Mouse (Mus musculus) neural tube, embryonic 14.5 days (tissue): ENCODE results near the gene Zfp668. TPM values are rescaled to one million over a fixed set of nuclear protein-coding genes. Genes with fewer than 3 reads are reported as not detected.

Experiments
- ATAC-seq: fragments of 200-750 bp; cut with Nextera tagmentation; 2 replicates; pipeline ENCODE4 v1.8.0; 2017; ENCODE audit warnings: low read depth, mild to moderate bottlenecking, moderate TSS enrichment, moderate library complexity
- H3K27ac ChIP-seq: fragments of 300-500 bp; sonication (generic); 2 replicates; pipeline ENCODE4 v1.5.1; 2014; ENCODE audit warnings: low read depth, mild to moderate bottlenecking, control low read depth, low read length, moderate library complexity, mixed read lengths
- H3K27me3 ChIP-seq: fragments of 300-500 bp; sonication (generic); 2 replicates; pipeline ENCODE4 v1.6.1; 2014; ENCODE audit warnings: low read length; ENCODE audit not compliant: control insufficient read depth, insufficient read depth
- H3K36me3 ChIP-seq: fragments of 300-500 bp; sonication (generic); 2 replicates; pipeline ENCODE4 v1.6.1; 2014; ENCODE audit warnings: low read length, mixed read lengths; ENCODE audit not compliant: control insufficient read depth, insufficient read depth
- H3K4me1 ChIP-seq: fragments of 300-500 bp; sonication (generic); 2 replicates; pipeline ENCODE4 v1.6.1; 2014; ENCODE audit warnings: low read length; ENCODE audit not compliant: control insufficient read depth, insufficient read depth
- H3K4me2 ChIP-seq: fragments of 300-500 bp; sonication (generic); 2 replicates; pipeline ENCODE4 v1.6.1; 2014; ENCODE audit warnings: mild to moderate bottlenecking, low read depth, low read length, control low read depth
- H3K4me3 ChIP-seq: fragments of 300-500 bp; sonication (generic); 2 replicates; pipeline ENCODE4 v1.5.1; 2014; ENCODE audit warnings: low read depth, low read length, control low read depth, mixed read lengths
- H3K9ac ChIP-seq: fragments of 300-500 bp; sonication (generic); replicated peaks from 2 replicates; pipeline ENCODE4 v1.6.1; 2014; ENCODE audit warnings: low read depth, mild to moderate bottlenecking, control low read depth, low read length, mixed read lengths
- H3K9me3 ChIP-seq: fragments of 300-500 bp; sonication (generic); 2 replicates; pipeline ENCODE4 v1.6.1; 2016; ENCODE audit warnings: low read length; ENCODE audit not compliant: control insufficient read depth
- WGBS: fragments of 180-500 bp; shearing (Covaris S2); extraction: QIAGEN DNeasy Blood & Tissue Kit; methylation state at CpG from one replicate; pipeline ENCODE4 v1.1.7; 2014; 5-methylcytosine and 5-hydroxymethylcytosine counted together
- polyA plus RNA-seq: library from polyadenylated mRNA; unstranded; fragments of >200 nt; fragmentation: Nextera tagmentation; extraction: Ambion mirVana; gene quantifications from 2 replicates; pipeline ENCODE4 v1.2.1, GENCODE M21; 2014

Gene Zfp668
- polyA plus RNA-seq, 1 experiment from 2014 or later, result 29.7 TPM

DNA sequence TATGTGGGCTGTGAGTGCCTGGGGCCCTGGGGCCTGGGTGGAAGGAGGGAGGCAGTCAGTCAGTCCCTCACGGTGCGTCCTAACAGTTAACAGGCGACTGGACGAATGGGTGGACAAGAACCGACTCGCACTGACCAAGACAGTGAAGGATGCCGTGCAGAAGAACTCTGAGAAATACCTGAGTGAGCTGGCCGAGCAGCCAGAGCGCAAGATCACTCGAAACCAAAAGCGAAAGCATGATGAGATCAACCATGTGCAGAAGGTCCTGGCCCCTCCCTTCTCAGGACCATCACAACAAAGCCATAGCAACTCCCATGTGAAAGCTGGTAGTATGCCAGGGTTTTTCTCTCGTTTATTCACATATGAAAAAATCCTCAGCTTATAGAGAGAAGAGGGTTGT lies 38.7 kb upstream of the Zfp668 start:
- 92% methylated on average over 12 of the region's 12 CpGs for WGBS

DNA sequence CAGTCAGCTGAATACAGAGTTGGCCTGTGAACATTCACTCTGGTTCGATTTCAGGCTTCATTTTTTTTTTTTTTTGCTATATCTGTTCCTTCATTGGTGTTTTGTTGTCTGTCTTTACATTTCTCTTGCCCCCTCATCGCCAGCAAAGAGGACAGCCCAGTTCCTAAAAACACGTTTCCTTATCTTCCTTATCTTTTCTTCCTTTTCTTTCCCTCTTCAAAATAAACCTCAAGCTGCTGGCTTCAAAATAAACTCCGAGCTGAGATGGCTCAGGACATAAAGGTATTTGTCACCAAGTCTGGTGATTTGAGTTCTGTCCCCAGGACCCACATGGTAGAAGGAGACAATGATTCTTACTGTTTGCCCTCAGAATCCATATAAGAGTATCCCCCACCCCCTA lies 36.3 kb upstream of the Zfp668 start:
- Histone ChIP-seq H3K27ac (0 out of 2 replicates have a peak overlapping the region, but pooled peaks have one; percentile 70), H3K36me3 (peaks cover 20% of the 10 kb centered on the region), H3K4me2 (peak overlapping the region; percentile 59), H3K9ac (peak overlapping the region; percentile 61), H3K4me3 (peak overlapping the region; percentile 65), H3K27me3 (no peaks in the 10 kb centered on the region), H3K9me3 (no peaks in the 10 kb centered on the region), H3K4me1 (peaks cover 5% of the 10 kb centered on the region; the same call in 1 of the 2 replicates)
- ATAC-seq, result no peak
- 27% methylated on average over 4 of the region's 4 CpGs for WGBS

More for the DNA sequence above, 38.7 kb upstream of the Zfp668 start:
- Histone ChIP-seq H3K9me3 (no peaks in the 10 kb centered on the region), H3K27me3 (no peaks in the 10 kb centered on the region), H3K9ac (no peak overlapping the region), H3K36me3 (peaks cover 13% of the 10 kb centered on the region), H3K4me1 (peaks cover 5% of the 10 kb centered on the region; the same call in 1 of the 2 replicates), H3K27ac (no peak overlapping the region), H3K4me3 (no peak overlapping the region), H3K4me2 (no peak overlapping the region)
- ATAC-seq, result no peak

DNA sequence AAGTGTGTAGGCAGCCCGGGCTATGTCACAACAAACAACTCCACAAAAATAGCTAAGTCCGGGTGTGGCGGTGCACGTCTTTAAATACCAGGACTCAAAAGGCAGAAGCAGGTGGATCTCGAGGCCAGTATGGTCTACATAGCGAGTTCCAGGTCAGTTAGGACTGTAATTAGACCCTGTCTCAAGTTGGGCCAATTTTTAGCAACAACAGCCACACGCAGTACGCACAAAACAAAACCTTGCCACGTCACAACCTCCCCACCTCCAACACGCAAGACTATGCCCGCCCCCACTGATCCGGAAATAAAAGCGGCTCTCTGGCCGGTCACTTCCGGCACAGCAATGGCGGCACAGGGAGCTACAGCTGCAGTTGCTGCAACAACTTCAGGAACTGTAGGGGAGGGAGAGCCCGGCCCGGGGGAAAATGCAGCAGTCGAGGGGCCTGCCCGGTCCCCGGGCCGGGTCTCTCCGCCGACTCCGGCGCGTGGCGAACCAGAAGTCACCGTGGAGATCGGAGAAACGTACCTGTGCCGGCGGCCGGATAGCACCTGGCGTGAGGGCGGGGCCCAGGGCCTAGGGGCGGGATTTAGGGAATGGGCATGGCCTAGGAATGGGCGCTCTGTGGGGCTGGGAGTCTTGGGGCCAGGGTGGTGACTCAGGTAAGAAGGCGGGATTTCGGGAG lies 35.7 kb upstream of the Zfp668 start, which contains the start of gene Kat8:
Kat8 (plus strand) TSS at position 327 of the 682 bp plus-strand sequence.
- no peaks in the 10 kb centered on the region for H3K27me3 ChIP-seq
- peak within 1 kb of the TSS; percentile 59 for H3K4me2 ChIP-seq
- H3K36me3 ChIP-seq, result peaks cover 19% of the 10 kb centered on the region
- H3K27ac ChIP-seq, result peak within 1 kb of the TSS; percentile 70
- peak within 1 kb of the TSS; percentile 65 for H3K4me3 ChIP-seq
- H3K9ac ChIP-seq, result peak within 1 kb of the TSS; percentile 61
- ATAC-seq, result peak; percentile 96
- H3K9me3 ChIP-seq, result no peaks in the 10 kb centered on the region
- 1% methylated on average over 40 of the region's 40 CpGs for whole genome bisulfite sequencing
- H3K4me1 ChIP-seq, result peaks cover 5% of the 10 kb centered on the region; the same call in 1 of the 2 replicates

DNA sequence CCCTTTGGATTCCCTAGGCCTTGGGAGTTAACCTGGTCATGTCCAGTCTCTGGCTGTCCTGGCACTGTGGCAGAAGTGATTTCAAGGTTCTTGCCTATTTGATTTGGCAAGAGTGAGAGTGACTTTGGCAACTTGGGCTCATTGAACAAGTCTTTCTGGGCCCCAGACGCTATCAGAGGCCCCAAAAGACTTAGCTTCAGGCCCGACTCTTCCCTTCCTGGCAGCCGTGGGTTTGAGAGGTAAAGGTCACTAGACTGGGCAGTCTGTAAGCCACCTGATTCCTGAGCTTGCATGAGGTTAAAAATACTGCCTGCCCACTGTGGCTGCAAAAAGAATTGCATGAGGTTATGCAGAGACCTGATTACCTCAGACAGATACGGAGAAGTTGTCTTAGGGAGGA lies 32.0 kb upstream of the Zfp668 start:
- peaks cover 13% of the 10 kb centered on the region; the same call in 1 of the 2 replicates for H3K4me1 ChIP-seq
- H3K36me3 ChIP-seq, result peaks cover 19% of the 10 kb centered on the region
- no peak overlapping the region for H3K9ac ChIP-seq
- H3K9me3 ChIP-seq, result no peaks in the 10 kb centered on the region
- ATAC-seq, result no peak
- H3K4me2 ChIP-seq, result no peak overlapping the region
- WGBS, result 93% methylated on average over 4 of the region's 4 CpGs
- no peak overlapping the region for H3K27ac ChIP-seq
- H3K4me3 ChIP-seq, result no peak overlapping the region
- no peaks in the 10 kb centered on the region for H3K27me3 ChIP-seq

DNA sequence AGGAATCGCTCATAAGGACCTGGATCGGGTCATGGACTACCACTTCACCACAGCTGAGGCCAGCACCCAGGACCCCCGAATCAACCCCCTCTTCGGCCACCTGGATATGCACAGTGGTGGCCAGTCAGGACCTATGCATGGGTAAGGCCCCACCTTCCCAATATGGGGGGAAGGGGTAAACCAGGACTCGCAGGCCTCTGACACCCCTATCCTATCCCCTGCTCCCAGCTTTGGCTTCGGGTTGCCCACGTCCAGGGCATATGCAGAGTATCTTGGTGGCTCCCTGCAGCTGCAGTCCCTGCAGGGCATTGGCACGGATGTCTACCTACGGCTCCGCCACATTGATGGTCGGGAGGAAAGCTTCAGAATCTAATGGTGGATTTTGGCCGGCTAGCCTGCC lies 31.3 kb upstream of the Zfp668 start:
- Histone ChIP-seq H3K4me2 (no peak overlapping the region), H3K4me3 (no peak overlapping the region), H3K4me1 (peaks cover 10% of the 10 kb centered on the region; the same call in 1 of the 2 replicates), H3K36me3 (peaks cover 19% of the 10 kb centered on the region), H3K9me3 (no peaks in the 10 kb centered on the region), H3K27me3 (no peaks in the 10 kb centered on the region), H3K27ac (no peak overlapping the region), H3K9ac (no peak overlapping the region)
- ATAC-seq, result no peak
- 97% methylated on average over 12 of the region's 12 CpGs for WGBS

DNA sequence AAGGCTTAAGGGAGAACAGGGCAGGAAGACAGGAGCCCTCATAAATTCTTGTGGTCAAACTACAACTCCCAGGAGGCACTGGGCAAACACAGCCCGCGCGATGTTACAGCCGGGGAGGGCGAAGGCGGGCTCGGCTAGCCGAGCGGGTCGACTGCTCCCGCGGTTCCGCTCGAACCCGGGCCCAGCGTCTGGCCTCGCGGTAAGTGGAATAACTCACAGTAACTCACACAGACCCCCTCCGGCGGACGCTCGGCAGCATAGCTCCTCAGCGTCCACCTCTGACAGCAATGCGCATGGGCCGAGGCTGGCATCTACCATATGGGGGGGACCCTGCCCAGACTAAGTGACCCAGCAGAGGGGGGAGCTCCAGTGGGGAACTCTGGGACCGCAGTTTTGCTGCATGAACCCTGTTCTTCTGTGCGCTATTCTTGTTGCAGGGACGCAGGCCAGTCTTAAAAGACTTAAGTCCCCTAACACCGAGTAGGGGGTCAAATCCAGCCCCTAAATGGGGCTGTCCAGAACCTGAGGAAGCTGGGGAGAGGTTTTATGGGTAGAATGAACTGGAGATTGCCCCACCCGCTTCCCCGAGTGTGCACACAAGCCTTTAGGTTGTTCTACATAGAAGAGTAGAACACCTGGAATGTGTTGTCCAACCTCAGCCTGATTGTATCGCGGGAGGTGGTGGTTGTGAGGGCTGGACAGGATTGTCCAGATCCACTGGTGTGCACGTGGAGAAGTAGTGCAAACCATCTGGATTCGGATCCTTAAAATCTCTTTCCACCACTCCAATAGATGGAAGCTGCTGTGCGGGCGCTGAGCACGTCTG lies 27.6 kb upstream of the Zfp668 start, which contains the start of gene Bckdk:
Bckdk (plus strand) TSS at position 112 of the 826 bp plus-strand sequence.
- Histone ChIP-seq H3K4me2 (peak within 1 kb of the TSS; percentile 68), H3K9ac (peak within 1 kb of the TSS; percentile 72), H3K4me3 (peak within 1 kb of the TSS; percentile 51), H3K27me3 (no peaks in the 10 kb centered on the region), H3K4me1 (0 out of 2 replicates have a peak, but pooled peaks cover 8% of the 10 kb centered on the region), H3K27ac (peak within 1 kb of the TSS; percentile 84), H3K36me3 (peaks cover 14% of the 10 kb centered on the region), H3K9me3 (no peaks in the 10 kb centered on the region)
- peak; percentile 87 for ATAC-seq
- 7% methylated on average over 38 of the region's 38 CpGs for WGBS

DNA sequence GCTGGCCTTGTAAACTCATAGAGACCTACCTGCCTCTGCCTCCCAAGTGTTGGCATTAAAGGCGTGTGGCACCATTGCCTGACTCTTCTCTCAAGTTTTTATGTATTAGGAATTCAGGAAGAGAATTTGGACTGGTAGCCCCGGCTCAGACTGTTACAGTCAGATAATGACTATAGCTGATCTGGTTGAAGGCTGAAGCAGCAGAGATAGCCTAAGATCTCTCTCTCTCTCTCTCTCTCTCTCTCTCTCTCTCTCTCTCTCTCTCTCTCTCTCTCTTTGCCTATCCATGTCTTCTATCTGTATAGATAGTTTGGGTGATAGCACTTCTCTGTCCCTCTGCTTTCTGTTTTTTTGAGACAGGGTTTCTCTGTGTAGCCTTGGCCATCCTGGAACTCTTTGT lies 25.1 kb upstream of the Zfp668 start:
- H3K4me2 ChIP-seq, result no peak overlapping the region
- no peak for ATAC-seq

DNA sequence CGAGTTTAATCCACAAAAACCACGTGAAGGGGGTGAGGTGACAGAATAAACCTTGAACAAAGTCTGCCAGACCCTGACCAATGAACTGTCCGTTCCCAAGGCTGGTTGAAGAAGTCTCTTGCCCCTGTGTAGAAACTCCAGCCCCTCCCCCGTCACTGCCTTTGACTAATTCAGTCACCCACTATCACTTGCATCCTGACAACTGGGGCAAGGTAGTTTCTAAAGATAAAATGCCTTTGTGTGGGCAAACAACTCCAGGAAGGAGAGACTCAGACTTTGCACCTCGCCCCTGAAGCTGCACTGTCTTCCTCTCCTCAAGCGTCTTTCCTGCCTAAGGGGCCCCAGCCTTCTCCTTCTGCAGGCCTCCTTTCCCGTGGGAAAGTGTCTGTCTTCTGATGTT lies 23.4 kb upstream of the Zfp668 start:
- no peaks in the 10 kb centered on the region for H3K27me3 ChIP-seq
- H3K4me2 ChIP-seq, result no peak overlapping the region
- no peak overlapping the region for H3K4me3 ChIP-seq
- no peak overlapping the region for H3K9ac ChIP-seq
- H3K36me3 ChIP-seq, result no peaks in the 10 kb centered on the region
- no peak for ATAC-seq
- peaks cover 6% of the 10 kb centered on the region; the same call in 1 of the 2 replicates for H3K4me1 ChIP-seq
- 50% methylated on average over 7 of the region's 7 CpGs for WGBS
- H3K9me3 ChIP-seq, result no peaks in the 10 kb centered on the region
- H3K27ac ChIP-seq, result no peak overlapping the region

More for the DNA sequence above, 25.1 kb upstream of the Zfp668 start:
- H3K27ac ChIP-seq, result no peak overlapping the region
- H3K9ac ChIP-seq, result no peak overlapping the region
- no peaks in the 10 kb centered on the region for H3K27me3 ChIP-seq
- no peaks in the 10 kb centered on the region for H3K9me3 ChIP-seq
- 93% methylated on average over 2 of the region's 2 CpGs for WGBS
- H3K36me3 ChIP-seq, result peaks cover 6% of the 10 kb centered on the region; the same call in 1 of the 2 replicates
- 0 out of 2 replicates have a peak, but pooled peaks cover 8% of the 10 kb centered on the region for H3K4me1 ChIP-seq
- H3K4me3 ChIP-seq, result no peak overlapping the region
